Mouse (Mus musculus): Measurements from ENCODE around the gene Macf1.

The Macf1 gene

DNA sequence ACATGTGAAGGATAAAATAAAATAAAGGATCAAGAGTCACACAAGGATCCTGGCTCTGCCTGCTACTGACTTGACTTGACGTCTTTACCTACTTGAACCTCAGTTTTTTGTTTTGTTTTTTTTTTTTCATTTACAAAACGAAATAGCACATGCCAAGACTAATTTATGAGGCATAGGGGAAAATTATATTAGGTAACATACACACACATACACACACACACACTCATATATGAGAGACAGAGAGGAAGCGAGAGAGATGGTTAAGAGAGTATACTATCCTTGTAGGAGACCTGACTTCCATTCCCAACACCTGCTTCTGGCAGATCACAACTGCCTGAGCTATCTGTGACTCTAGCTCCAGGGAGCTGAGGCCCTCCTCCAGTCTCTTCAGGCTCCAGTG lies at the start of gene Macf1:
Gene Macf1, minus strand, starts transcription at position 101 of the 400 bp plus-strand sequence.
- DNase-seq (ENCODE audit: low read depth in 2 of 2, low spot score in 2 of 2), result no peak

DNA sequence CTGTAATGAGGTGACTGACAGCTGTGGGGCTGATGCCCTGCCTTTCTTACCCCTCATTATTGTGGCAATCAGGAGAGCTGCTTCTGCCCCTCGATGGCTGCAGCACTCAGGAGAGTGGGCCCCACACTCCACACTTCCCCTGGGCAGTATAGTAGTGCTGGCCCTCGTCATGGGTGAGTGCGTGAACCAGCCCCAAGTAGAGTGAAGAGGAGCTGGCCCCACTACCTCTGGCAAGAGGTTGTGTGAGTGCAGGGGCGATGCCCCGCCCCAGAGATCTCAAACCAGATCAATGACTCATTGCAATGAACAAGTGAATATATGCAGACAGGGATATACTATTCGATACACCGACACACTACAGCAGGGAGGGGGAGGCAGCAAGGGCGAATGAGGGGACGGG lies 49.4 kb upstream of the Macf1 start:
- no peak for DNase-seq (ENCODE audit: low read depth in 2 of 2, low spot score in 2 of 2)

GRCm38 (mm10) chr4:123732921-123733320 lies 48.8 kb upstream of the Macf1 start:
- DNase-seq (ENCODE audit: low read depth in 2 of 2, low spot score in 2 of 2), result no peak

DNA sequence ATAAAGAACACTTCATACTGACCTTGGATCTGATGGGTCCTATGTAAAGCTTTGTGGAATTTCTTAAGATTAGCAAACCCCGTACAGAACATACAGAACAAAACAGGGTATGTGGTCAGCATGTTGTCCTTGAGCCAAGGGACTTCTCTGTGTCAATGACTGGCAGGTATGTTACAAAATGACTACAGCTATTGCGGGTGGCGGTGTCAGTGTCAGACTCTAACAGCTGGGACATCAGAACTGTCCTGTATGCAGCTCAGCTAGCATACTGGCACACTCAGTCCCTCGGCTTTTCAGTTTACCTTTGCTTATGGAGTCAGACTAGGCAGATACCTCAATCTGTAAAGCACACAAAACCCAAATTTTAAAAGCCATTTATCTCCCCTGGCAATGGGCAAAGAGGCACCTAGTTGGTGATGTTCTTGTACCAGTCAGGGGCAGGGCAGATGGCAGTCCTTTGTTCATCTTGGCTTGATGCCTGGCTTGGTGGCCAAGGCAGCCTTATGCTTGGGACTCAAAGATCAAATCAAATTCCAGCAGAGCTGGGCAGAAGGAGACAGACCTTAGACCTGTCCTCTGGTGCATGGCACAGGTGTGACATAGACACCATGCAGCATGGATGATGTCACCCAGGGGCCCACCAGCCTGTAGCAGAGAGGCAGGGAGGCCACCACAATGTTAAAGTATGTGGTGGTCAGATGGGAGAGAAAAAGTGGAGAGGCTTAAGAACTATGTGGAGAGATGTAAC lies 48.2 kb upstream of the Macf1 start:
- no peak for DNase-seq (ENCODE audit: low read depth in 2 of 2, low spot score in 2 of 2)

- DNase-seq (ENCODE audit: low read depth in 2 of 2, low spot score in 2 of 2), result no peak
Measured at GRCm38 (mm10) chr4:123721761-123722160, 37.6 kb upstream of the Macf1 start.

DNA sequence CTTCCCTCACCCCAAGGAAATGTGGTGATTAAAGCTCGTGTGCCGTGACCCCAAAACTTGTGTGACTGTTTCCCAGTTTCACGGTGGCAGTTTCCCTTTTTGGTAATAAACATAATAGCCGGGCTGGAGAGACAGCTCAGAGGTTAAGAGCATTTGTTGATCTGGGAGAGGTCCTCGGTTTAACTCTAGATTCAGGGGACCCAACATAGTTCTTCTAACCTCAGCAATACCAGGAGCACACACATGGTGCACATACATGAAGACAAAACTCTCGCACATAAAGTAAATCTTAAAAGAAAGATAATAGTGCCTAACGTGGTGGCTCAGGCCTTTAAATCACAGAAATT lies 34.2 kb upstream of the Macf1 start:
- no peak for DNase-seq (ENCODE audit: low read depth in 2 of 2, low spot score in 2 of 2)

DNA sequence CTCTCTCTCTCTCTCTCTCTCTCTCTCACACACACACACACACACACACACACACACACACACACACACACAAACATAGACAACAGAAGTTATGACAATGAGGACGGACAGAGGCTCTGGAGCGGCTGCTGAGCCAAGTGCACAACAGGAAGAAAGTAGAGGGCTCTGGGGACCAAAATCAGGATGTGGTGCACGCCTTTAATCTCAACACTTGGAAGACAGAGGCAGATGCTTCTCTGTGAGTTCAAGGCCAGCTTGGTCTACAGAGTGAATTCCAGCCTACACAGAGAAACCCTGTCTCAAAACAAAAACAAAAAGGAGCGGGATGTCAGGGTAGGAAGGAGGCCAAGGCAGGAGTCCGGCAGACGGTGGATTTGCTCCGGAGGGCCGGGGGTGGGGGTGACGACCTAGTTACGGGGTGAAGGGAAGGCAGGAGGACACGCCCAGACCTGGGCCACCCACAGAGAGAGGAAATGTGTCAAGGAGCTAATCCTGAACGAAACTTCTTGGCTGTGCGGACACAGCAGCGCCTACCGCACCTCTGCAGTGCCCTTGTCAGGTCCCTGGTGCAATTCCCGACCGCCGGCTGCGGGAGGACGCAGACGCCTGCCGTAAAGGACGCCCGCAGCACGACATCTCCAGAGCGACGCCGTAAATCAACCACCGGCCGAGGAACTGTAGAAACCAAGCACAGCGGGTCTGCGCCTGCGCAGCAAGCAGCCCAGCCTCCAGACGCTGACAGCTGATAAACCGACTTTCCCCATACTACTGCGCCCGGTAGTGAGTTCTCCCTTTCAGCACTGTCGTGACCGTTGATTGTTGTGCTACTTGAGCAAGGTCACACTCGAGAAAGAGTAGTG lies 33.6 kb upstream of the Macf1 start, which contains the start of gene Ndufs5:
Gene Ndufs5, minus strand, starts transcription at position 629 of the 860 bp plus-strand sequence.
- peak; percentile 84 to 93 for DNase-seq (ENCODE audit: low read depth in 2 of 2, low spot score in 2 of 2)

DNA sequence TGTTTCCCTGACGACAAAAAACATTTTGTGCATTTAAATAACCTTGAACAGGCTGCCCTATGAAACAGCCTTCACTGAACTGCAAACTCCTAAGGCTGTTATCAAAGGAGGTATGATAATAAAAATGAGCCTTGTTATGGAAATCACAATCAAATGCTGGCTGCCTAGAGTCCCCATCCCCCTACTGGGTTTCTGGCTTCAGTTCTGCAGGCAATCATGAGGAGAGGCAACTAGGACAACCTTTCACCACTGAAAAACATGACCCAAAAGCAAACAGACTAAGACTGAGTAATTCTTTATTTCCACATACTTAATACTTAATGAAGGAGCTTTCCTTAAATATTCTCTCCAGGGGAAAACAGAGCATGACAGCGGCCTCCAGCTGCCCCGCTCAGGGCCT lies 28.3 kb upstream of the Macf1 start:
- no peak for DNase-seq (ENCODE audit: low read depth in 2 of 2, low spot score in 2 of 2)

- no peak for DNase-seq (ENCODE audit: low read depth in 2 of 2, low spot score in 2 of 2)
Measured at GRCm38 (mm10) chr4:123707340-123707739, 23.2 kb upstream of the Macf1 start.

DNA sequence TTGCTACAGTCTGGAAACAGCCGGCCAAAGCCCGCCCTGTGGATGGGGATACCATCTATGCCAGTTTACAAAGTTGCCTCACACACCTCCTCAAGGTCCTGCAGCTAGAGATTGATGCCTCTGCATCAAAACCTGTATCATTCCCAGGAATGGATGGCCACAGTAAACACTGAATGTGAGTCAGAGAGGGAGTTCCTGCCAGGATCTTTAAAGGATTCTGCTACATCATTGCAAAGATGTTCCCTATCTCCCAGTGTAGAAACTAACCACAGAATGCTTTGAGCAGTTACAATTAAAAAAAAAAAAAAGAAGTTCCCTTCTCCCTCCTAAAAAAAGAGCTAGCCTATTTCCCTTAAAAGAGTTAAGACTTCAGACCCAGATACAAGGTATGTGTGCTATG lies 21.2 kb upstream of the Macf1 start:
- no peak for DNase-seq (ENCODE audit: low read depth in 2 of 2, low spot score in 2 of 2)

DNA sequence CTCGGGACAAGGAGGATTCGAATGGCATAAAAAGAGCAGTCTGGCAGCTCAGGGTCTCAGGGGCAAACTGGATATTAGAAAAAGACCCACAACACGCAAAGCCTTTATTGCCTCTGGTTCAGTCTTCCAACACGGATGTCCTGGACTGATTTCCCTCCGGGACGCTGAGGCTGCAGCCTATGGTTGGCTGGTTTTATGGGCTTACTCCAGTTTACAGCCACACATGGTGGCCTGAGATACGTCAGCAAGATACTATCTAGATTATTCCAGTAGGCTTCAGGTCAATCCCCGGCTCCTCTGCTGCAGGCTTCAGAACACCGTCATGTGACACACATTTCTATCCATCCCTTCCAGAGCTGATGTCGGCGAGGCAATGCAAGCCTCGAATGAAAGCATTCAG lies 9.2 kb upstream of the Macf1 start:
- no peak for DNase-seq (ENCODE audit: low read depth in 2 of 2, low spot score in 2 of 2)

DNA sequence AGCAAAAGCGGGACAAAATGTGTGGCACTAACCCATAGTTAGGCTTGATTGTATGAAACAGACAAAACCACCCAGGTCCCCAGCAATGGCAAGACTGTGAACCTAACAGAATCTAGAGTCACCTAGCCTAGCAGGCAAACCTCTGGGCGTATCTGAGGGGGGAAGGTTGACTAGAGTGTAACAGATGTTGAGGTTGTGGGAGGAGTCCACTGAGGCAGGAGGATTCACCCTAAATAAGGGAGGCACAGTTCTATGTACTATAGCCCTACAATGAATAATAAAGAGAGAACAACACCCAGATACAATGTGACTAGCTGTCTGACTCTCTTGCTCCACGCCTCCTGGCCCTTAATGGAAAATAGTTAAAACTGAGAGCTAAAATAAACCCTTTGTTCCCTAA lies 7.9 kb upstream of the Macf1 start:
- DNase-seq (ENCODE audit: low read depth in 2 of 2, low spot score in 2 of 2), result no peak

DNA sequence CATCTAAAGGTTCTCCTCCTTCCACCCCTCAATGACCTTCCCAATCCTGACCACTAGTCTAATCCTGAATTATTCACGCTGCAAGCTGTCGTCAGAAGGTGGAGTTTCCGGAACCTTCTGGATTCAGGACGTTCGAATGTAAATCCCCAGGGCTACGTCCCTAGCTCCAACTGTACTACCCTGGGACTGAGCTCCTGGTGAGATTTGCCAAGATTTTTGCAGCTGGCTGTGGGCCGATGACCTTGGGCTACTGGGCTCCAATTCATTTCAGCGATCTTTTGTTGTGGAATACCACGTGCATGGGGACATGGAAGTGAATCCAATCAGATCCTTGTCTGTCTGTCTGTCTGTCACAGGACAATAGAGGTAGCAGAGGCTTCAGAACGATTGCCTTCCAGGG lies 6.2 kb upstream of the Macf1 start:
- DNase-seq (ENCODE audit: low read depth in 2 of 2, low spot score in 2 of 2), result no peak

- no peak for DNase-seq (ENCODE audit: low read depth in 2 of 2, low spot score in 2 of 2)
Measured at GRCm38 (mm10) chr4:123687025-123687781, 3.0 kb upstream of the Macf1 start.

DNA sequence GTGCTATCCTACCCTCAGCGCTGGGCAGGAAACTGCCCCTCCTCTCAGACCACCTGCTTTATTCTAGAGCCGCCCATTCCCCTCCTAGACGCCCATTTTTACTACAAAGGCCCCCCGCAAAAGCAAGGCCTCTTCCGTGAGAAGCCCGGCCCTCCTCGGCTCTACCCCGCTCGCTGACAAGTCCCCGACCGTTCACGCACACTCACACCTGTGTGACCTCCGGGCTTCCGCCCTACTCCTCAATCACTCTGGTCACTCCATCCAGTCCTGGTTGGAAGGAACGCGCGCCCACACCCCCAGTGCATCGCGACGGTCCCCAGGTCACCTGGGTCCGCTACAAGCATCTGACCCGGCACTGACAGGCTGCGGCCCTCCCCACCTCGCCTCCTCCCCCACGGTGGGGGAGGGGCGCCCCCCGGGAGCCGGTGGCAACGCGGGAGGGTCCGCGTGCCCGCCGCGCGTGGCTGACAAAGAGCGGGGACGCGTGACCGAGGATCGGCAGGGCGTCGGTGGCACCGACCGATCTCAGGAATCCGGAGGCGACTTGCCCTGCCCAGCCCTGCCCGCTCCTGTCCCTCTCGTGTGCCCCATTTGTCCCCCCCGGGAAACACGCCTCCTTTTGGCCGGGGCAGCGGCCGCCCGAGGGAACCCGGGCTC lies 2.3 kb upstream of the Macf1 start:
- DNase-seq (ENCODE audit: low read depth in 2 of 2, low spot score in 2 of 2), result no peak

GRCm38 (mm10) chr4:123685506-123686242 lies 1.5 kb upstream of the Macf1 start:
- DNase-seq (ENCODE audit: low read depth in 2 of 2, low spot score in 2 of 2), result no peak

DNA sequence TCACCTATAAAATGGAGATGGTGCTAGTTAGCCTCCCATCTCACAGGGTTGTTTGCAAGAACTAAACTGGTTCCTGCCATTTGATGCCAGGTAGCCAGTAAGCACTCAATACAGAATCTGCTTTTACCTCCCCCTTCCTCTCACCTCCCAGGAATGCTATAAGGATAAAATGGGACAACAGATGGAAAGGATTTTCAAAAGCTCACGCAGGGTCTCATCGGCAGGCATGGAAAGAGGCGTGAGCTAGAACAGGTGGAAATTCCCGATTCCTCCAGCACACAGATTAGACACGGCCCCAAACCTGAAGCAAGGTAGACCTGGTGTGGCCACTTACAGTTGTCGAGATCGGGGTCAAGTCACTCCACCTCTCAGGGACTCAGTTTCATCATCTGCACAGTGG lies 886 bp upstream of the Macf1 start:
- DNase-seq (ENCODE audit: low read depth in 2 of 2, low spot score in 2 of 2), result no peak

DNA sequence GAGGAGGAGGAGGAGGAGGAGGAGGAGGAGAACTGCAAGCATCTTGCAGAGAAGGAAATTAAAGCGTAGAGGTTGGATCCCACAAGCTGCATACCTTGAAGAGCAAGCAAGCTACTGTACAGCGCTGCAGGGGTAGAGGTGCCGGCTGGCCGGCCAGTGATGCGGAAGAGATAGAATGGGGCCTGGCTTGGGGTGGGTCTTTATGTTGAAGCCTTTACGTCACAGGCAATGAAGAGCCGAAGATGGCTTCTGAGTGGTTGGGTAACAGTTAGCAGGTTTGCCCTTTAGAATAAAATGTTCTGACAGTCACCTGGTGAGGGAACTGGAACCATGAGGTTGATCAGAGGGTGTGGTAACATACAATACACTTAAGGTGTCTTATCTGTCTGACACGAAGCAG lies 1.9 kb downstream of the Macf1 start:
- DNase-seq (ENCODE audit: low read depth in 2 of 2, low spot score in 2 of 2), result no peak

DNA sequence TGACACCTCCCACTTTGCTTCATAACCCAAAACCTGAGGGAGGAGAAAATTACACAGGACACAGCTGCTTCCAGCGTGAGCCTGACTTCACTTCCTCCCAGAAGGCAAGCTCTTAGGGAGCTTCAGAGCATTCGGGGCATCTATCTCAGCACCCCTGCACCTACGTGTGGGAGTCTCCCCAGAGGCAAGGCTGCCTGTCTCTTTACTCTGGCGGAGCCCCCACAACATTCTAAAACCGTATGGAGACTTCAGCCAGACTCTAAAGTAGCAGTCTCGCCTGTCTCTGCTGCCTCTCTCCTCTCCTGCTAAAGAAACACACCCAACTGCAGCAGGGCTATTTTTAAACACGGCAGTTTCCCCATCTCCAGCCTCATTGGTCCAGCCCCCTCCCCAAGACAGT lies 3.2 kb downstream of the Macf1 start:
- no peak for DNase-seq (ENCODE audit: low read depth in 2 of 2, low spot score in 2 of 2)

DNA sequence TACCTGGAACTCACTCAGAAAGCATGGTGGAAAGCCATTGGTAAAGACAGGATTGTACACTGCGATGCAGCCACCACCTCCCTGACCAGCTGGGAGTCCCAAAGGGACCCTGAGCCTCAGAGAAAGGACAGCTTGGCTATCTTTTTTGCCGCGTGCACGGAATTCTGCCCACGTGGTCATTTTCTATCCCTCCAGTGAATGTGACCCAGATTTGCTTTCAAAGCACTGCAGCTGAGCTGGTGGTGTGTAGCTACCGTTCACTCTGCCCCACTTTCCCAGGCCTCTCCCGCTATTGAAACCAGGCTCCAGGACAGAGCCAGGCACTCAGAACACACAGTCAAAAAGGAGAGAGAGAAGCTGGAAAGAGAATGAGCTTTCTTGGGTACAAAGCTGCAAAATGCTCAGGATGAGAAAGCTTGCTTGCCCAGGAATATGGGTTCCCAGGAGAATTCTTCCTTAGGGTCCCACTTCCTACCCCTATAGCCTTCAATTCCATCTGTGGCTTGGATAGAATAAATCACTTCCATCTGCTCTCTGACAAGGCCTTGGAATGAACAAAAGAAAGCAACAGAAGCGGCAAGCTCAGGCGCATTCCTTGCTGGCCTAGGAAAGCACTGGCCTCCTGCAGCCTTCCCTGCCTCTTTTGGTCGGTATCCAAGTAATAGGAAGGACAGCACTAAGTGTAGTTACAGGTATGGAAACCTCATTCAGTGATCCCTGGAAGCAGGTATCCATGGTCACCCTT lies 6.9 kb downstream of the Macf1 start:
- no peak for DNase-seq (ENCODE audit: low read depth in 2 of 2, low spot score in 2 of 2)
